Mouse (Mus musculus): ENCODE results near the gene Prrt1.

Gene Prrt1

DNA sequence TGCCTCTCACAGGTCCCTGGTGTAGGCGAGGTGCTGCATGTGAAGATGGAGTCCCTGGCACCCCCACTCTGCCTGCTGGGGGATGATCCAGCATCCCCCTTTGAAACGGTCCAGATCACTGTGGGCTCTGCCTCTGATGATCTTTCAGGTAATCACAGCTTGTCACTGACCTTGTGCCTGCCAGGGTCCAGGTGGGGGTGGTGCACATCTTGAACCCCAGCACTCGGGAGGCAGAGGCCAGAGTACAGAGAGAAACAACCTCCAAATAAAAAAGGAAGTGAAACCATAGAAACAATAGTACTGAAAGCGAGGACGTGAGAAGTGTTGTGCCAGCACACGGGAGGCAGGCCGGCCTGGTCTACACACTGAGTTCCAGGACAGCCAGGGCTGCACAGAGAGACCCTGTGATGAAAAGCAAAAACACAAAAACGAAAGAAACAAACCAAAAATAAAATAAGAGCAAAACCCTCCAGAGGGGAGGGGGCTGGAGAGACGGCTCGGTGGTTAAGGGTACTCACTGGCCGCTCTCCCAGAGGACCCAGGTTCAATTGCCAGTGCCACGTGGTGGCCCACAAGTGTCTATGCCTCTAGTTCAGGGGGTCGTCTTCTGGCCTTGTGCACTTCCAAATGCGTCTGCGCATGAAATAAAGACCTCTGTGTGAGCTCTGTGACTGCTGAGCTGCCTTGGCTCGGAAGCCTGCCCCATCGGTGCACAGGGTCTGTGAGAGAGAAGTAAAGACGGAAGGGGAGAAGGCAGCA, 20.0 kb downstream of the Prrt1 start:
- no peak for DNase-seq (ENCODE audit: extremely low spot score, low spot score)

DNA sequence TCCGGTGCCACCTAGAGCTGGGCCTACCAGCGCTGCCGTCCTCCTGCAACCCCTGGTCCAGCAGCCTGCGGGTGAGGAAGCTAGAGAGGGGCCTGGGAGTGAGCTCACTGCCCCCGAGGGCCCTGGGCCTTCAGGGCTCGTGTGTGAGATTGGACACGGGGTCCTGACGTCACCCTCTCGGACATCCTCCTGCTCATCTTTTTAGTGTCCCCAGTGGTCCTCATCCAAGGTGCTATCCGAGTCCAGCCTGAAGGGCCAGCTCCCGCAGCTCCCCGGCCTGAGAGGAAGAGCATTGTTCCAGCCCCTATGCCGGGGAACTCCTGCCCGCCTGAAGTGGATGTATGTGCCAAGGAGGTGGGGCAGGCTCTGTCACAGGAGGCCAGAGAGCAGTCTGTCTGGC, 21.4 kb downstream of the Prrt1 start:
- no peak for DNase-seq (ENCODE audit: extremely low spot score, low spot score)

DNA sequence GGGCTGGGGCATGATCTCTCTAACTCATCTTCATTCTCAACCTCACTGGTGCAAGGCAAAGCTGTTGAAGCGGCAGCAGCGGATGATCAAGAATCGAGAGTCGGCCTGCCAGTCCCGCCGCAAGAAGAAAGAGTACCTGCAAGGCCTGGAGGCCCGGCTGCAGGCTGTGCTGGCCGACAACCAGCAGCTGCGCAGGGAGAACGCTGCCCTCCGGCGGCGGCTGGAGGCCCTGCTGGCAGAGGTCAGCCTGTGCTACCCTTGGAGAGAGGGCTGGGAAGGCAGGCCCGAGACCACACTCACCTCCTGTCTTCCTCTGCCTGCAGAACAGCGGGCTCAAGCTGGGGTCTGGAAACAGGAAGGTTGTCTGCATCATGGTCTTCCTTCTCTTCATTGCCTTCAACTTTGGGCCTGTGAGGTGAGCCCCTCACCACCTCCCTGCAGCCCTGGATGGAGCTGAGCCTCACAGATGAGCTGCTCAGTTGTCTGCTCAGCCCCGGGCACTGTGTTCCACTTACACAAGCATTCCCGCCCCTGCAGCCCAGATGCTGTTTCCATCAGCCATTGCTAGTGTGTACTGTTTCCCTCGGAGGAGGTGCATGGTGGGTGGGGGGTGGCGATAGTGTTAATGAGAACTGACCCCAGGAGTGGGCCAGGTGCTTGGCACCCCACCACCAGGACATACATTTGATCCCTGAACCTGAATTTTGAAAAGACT, 22.3 kb downstream of the Prrt1 start:
- no peak for DNase-seq (ENCODE audit: extremely low spot score, low spot score)

DNA sequence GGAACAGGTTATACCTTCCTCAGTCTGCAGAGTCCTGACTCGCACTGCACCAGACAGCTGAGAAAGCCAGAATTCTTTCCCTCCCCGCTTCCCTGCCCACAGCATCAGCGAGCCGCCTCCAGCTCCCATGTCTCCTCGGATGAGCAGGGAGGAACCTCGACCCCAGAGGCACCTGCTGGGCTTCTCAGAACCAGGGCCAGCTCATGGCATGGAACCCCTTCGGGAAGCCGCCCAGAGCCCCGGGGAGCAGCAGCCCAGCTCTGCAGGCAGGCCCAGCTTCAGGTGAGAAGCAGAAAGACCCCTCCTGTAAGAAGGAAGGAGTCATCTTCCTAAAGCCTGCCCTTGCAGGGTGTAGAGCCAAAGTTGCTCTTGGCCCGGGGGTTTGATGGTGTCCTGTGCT, 23.2 kb downstream of the Prrt1 start:
- DNase-seq (ENCODE audit: extremely low spot score, low spot score), result no peak

DNA sequence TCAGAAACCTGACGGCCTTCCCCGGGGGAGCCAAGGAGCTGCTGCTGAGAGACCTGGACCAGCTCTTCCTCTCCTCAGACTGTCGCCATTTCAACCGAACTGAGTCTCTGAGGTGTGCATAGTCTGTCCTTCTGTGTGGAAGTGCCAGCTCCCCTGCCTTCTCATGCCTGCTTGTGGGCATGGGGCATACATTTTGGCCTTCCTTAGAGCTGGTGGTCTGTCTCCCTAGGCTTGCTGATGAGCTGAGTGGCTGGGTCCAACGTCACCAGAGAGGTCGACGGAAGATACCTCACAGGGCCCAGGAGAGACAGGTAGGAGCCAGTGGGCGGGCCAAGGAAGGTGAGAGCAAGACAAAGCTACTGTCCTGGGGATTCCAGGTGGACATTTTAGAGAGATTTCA, 23.7 kb downstream of the Prrt1 start:
- no peak for DNase-seq (ENCODE audit: extremely low spot score, low spot score)

DNA sequence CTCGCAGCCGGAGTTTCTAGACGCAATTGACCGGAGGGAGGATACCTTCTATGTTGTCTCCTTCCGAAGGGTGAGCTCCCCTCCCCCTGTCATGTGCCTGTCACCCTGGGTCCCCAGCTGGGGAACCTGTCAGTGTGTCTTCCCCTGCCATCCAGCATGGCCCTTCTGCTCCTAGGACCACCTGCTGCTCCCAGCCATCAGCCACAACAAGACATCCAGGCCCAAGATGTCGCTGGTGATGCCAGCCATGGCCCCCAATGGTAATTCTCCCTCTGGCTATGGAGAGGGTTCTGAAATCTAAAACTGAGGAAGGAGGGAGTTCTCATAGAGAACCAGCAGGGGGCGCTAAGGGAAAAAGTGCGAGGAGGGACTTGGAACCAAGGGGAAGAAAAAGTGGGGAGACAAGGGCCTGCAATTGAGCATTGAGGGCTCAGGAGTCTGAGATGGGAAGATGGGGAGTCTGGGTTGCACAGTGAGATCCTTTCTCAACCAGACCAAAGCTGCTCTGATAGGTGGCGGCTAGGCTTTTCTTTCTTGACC, 24.5 kb downstream of the Prrt1 start:
- DNase-seq (ENCODE audit: extremely low spot score, low spot score), result peak; percentile 54

DNA sequence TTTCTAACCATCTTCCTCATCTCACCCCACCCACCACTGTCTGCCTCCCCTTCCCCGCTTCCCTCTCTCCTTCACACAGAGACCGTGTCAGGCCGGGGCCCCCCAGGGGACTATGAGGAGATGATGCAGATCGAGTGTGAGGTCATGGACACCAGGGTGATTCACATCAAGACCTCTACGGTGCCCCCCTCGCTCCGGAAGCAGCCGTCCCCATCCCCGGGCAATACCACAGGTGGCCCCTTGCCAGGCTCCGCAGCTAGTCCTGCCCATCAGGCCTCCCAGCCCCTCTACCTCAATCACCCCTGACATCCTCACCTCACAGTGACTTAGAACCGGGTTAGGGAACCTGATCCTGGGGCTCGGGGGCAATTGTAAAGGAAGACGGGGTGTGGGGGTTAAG, 25.1 kb downstream of the Prrt1 start:
- DNase-seq (ENCODE audit: extremely low spot score, low spot score), result no peak

DNA sequence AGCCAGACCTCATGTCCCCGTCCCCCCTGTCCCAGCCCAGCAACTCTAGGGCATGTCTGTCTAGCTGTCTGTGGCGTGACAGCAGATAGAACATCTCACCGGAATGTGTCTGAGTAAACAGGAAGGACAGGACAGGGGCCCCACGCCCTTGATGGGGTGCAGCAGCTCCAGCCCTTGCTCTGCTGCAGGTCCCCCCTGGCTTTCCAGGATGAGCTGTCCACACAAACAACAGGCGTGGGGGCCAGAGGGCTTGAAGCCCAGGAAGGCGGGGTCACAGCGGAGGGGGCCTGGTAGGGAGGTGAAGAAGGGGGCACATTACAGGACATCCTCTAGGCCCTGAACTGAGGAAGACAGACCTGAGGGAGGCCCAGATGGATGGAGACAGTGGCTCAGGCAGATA, 25.8 kb downstream of the Prrt1 start:
- DNase-seq (ENCODE audit: extremely low spot score, low spot score), result no peak

DNA sequence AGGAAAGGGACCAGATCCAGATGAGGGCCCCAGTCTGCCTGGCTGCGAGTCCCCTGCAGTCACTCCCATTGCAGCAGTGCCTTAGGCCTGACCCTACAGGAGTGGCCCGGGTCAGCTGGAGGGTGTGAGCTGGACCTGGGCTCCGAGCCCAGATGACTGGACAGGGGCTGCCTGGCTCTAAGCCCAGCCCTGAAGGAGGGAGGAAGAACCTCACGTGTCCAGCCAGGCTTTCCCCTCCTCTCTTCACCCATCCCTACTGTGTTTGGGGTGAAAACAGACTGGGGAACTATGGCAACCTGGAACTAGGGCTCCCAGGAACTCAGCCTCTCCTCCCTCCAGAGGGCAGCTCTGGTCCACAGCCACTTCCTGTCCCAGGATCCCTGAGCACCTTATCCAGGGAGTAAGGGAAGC, 26.3 kb downstream of the Prrt1 start:
- no peak for DNase-seq (ENCODE audit: extremely low spot score, low spot score)

DNA sequence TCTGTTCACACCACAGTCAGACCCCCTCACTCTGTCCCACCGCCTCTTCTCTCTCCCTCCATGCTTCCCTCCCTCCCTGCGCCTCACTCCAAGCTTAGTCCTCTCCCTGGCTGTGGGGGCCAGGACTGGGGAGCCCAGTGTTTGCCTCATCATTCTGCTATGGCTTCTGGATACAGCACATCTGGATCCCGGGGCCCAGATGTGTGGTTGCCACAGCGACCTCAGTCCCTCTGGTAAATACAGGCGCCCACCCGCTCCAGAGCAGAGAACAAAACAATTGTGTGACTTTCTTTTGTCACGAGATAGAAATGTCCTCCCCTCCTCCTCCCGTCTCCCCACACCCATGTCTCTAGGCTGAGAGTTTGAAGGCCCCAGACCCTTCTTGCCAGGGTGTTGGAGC, 27.3 kb downstream of the Prrt1 start:
- no peak for DNase-seq (ENCODE audit: extremely low spot score, low spot score)

DNA sequence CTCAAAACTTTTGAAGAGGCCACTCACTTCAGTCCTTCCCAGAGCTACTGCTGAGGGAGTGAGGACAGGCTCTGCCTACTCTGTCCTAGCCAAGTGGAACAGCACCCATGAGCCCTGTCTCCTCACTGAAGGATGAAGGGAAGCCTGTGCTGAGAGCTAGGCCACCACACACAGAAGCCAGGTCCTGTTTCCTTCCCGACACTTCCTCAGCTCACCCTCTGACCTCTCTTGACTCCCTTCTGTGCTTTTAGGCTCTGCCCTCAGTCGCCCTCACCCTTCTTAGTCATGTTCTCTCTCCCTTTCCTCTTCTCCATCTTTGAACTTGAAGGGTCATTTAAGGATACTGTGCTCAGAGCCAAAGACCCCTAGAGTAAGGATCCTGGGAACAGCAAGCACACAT, 27.9 kb downstream of the Prrt1 start:
- DNase-seq (ENCODE audit: extremely low spot score, low spot score), result no peak

DNA sequence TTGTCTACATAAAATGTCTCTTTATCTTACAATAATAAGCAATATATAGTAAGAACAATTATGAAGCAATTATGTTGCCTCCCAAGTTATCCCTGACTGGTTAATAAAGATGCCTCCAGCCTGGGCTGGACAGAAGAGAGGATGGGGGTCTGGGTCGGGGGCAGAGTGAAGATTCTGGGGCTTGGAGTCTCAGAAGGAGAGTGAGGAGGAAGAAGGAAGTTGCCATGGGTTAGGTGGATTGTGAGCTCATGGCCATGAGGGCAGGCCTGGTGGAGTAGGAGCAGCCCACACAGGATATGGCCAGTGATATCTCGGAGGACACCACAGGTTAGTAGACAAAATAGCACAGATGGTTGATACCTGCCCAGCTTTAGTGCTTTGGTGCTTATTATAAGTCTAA, 28.8 kb downstream of the Prrt1 start:
- DNase-seq (ENCODE audit: extremely low spot score, low spot score), result no peak

DNA sequence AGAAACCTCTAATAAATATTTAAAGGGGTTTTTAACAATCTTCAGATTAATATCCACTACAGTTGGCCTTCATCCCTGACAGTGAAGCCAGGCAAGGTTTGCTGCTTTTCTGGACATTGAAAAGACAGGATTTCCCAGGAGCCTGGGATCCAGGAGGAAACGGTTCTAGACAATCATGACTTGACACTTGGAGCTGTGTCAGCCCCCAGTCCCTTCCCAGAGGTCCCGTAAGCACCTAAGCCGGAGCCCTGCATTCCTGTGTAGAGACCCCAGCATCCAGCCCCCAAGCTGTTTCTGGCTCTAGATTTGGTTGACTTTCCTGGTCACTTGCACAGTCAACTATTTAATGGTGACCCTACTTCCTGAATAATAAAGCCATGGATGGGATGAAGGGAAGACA, 29.3 kb downstream of the Prrt1 start:
- no peak for DNase-seq (ENCODE audit: extremely low spot score, low spot score)

DNA sequence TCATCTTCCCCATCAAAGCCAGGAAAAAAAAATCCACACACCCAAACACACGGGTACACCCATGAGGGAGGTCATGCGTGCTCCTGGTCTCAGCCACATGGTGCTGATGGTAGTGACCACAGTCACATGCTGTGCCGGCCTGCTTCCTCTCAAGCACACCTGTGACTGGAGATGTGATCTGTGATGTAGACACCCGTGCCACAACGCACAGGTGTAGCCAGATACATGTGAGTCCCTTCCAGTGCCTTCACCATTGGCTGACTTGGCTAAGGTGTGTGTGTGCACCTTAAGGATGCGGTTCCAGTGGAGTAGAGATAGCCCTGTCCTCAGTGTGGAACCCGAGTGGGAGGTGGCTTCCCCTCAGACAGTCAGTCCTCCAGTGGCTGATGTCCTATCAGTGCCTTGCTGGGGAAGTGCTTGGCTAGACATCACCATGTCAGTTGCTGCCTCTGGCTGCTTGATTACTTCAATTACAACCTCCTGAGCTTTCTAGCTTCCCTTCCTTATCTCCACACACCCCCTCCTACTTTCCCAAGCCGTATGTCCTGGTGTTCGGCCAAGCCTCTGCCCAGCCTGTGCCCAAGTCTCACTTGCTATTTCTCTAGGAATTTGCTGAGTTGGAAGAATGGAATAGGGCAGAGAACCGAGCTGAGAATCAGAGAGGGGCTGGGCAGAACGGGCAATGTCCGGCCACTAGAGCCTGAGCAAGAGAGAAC, 30.0 kb downstream of the Prrt1 start:
- no peak for DNase-seq (ENCODE audit: extremely low spot score, low spot score)

DNA sequence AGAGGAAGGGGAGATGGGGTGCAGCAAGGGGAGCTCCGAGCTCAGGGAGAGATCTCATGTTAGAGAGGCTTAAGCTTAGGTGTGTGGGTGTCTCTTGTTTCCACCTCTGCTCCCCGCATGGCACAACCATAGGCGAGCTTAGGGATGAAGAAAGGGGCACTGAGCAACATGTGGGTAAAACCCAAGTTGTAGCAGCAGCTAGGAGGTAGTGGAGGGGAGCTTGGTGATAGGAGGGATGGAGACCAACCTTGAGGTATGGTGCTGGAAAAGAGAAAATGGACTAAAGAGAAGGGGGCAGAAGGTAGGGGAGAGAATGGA, 30.5 kb downstream of the Prrt1 start:
- DNase-seq (ENCODE audit: extremely low spot score, low spot score), result no peak

DNA sequence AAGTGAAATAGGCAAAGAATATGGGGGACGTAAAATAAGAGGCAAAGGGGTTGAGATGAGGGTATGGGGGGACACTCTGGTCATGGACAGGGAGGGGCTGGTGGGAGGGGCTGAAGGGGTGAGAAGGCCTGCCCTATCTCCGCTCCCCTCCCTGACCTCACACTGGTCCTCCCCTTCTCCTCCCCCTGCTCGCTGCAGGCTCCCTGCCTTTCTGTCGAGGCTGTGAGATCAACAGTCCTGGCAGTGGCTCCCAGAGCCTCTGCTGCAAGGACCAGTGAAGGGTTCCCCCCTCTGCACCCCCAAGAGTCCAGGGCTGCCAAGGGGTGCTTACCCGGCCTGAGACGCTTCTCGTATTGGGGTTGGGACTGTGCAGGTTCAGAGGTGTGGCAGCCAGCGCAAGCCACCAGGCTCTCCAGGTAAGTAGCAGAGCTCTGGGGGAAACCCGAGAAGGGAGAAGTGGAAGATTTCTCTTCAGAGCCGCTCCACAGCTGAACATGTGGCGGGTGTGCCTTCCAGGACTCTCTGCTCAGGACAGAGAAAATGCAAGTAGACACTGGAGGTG, 31.0 kb downstream of the Prrt1 start:
- no peak for DNase-seq (ENCODE audit: extremely low spot score, low spot score)

DNA sequence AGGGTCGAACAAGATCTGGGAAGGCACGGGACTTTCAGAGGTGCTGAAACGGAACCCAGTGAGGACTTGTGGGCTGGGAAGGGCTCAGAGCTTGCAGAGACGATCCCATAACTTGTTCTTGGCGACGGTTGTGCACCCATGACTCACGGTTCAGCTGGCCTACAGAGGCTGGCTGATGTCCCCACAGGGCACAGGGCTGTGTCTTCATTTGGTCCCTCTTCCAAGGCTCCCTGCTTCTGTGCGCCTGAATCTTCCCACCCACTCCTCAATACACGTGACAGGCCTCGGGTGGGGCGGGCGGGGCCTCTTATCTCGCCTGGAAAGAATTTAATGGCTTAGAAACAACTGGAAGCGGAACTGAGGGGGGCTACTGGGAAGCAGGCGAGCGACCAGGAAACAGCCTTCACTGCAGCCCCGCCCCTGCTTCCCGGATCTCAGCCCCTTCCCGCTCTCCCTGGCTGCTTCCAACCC, 31.8 kb downstream of the Prrt1 start:
- no peak for DNase-seq (ENCODE audit: extremely low spot score, low spot score)

DNA sequence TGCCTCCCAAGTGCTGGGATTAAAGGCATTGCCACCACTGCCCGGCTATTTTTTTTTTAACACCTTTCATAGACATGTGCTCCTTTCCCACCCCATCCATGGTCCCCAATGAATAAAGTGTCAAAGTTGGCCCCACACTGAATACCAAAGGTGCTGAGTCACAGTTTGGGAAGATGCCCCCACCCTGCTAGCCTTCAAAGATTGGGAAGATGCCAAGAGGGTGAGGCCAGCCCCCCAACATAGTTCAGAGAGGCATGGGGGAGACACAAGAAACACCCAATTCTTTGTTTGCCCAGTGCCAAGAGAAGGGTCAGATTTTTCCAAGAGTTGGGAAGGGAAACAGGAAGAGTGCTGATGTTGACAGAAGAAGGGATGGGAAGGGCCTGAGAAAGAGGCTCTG, 33.1 kb downstream of the Prrt1 start:
- DNase-seq (ENCODE audit: extremely low spot score, low spot score), result no peak

DNA sequence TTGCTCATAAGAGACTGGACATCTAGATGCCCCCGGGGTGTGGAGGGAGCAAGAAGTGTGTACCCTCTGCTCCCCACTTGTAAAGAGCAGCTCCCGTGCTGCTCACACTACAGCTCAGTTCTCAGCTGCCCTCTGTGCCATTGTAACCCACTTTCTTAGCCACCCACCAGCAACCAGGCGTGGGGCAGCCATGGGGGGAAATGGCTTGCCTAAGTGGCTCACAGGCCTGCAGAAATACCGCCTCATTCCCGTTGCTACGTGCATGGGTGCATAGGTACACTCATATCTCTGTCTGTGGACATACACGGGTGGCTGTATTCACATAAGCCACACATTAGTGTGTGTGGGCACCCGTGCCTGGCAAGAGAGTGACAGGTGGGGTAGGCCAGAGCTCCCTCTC, 33.6 kb downstream of the Prrt1 start:
- DNase-seq (ENCODE audit: extremely low spot score, low spot score), result no peak

DNA sequence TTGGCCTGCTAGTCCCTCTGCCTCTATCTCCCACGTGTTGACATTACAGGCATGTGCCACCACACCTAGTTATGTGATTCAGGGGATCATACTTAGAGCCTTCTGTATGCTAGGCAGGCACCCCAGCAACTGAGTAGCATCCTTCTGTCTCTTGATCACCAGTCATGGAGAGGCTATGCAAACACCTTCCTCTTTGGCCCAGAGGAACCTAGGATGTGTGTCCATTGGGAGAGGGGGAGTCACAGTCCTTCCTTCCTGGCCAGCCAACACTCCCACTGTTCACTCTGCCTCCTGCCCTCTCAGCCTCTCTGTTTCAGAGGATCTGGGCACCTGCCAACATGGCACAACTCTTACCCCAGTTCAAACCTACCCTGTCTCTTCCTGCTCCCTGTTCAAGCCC, 34.2 kb downstream of the Prrt1 start:
- DNase-seq (ENCODE audit: extremely low spot score, low spot score), result no peak

DNA sequence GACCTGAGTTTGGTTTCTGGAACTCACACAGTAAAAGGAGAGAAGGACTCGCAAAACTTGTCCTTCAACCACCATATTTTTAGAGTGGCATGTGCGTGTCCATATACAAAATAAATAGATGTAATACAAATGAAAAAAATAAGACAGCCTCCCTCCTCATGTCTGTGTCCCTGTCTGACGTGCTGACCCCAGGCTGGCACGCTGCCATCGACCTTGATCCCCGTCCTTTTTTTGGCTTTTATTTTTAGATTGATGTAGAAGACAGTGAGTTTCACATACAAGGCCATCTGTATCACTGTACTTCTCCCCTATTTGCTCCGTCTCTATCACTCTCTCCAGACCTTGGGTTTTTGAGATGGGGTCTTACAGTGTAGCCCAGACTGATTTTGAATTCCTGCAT, 35.1 kb downstream of the Prrt1 start:
- DNase-seq (ENCODE audit: extremely low spot score, low spot score), result no peak

DNA sequence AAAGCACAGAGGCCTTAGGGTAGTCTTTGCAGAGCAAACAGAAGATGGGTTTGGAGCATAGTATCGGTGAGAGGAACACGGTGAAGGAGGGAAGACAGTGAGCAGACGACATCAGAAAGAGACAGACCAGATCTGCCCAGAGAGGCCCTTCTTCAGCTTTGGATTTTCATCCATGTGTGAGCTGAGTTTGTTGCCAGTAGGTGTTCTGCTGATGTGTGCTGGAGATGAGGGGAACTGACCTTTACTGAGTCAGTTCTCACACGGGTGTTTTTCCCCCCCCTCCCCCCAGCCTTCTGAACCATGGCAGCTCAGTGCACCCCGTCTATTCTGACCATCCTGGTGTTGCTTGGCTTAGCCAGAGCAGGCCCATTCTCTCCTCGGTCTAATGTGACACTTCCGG, 40.9 kb downstream of the Prrt1 start, which contains the start of gene Tnxb:
Gene Tnxb, plus strand, starts transcription at position 301 of the 400 bp plus-strand sequence.
- DNase-seq (ENCODE audit: extremely low spot score, low spot score), result no peak
